Mouse (Mus musculus) heart, adult 2 months (tissue): ENCODE measurements around the gene Srsf10.

Experiments used
- CTCF ChIP-seq: fragments of 200-600 bp; IDR thresholded peaks from 2 replicates; pipeline ENCODE4 v1.8.1; 2022; ENCODE audit warnings: antibody characterized with exemption, mild to moderate bottlenecking, moderate library complexity
- EP300 ChIP-seq: fragments of 200-500 bp; IDR thresholded peaks from 2 replicates; pipeline ENCODE4 v1.6.1; 2011; ENCODE audit warnings: low read depth, low read length, control low read depth; ENCODE audit not compliant: insufficient read depth
- POLR2A ChIP-seq: fragments of 200-500 bp; IDR thresholded peaks from 2 replicates; pipeline ENCODE4 v1.6.1; 2011; ENCODE audit warnings: mild to moderate bottlenecking, low read depth, low read length, control low read depth; ENCODE audit not compliant: insufficient read depth

GRCm38 (mm10) chr4:135851942-135852341 lies 3.6 kb upstream of the Srsf10 start:
- TF ChIP-seq POLR2A (no peak), CTCF (no peak), EP300 (no peak)
